Comparison of ENCODE assay signal across 17 mouse cellular contexts in genomic region chr3:69626963-69627590, GRCm38 (mm10). TPM values are rescaled to one million over a fixed set of nuclear protein-coding genes. Genes with fewer than 3 reads are reported as not detected.
DNase-seq lines count a peak whose midpoint lies in the region; ATAC-seq and TF ChIP-seq lines count a peak whose summit lies in the region.
"Had no signal": no experiment of that assay in that cellular context is flagged by ENCODE, and none has a peak within 500 bp of the region (broad histone marks: within the 10 kb centered on the region; RNA-seq: fewer than 3 reads in every experiment).

No protein-coding gene starts in this region.

- no peak overlapping the region for H3K4me2 ChIP-seq in limb, embryonic 11.5 days (ENCODE audit: low read depth, severe bottlenecking)
- H3K4me2 ChIP-seq: hindbrain, embryonic 12.5 days; liver, embryonic 13.5 days; stomach, embryonic 15.5 days had no signal

- H3K27me3 ChIP-seq in heart, embryonic 10.5 days (ENCODE audit: insufficient read depth, poor library complexity, severe bottlenecking) = no peaks in the 10 kb centered on the region
- H3K27me3 ChIP-seq in Patski = no peaks in the 10 kb centered on the region
- H3K27me3 ChIP-seq in limb, embryonic 11.5 days (ENCODE audit: control insufficient read depth, insufficient read depth, low read length) = no peaks in the 10 kb centered on the region
- H3K27me3 ChIP-seq: hindbrain, embryonic 12.5 days; liver, embryonic 13.5 days; megakaryocyte, embryonic 14.5 days; stomach, embryonic 15.5 days had no signal

- in situ Hi-C loops in Patski (cut with MboI; ENCODE audit: low pct_unique_long_range_greater_than_20kb) = no loop called here

- no peaks in the 10 kb centered on the region for H3K4me1 ChIP-seq in heart, embryonic 10.5 days
- H3K4me1 ChIP-seq in limb, embryonic 11.5 days (ENCODE audit: control insufficient read depth, insufficient read depth, low read length) = no peaks in the 10 kb centered on the region
- no peaks in the 10 kb centered on the region for H3K4me1 ChIP-seq in lung, adult 2 months (ENCODE audit: control insufficient read depth, insufficient read depth, low read length)
- H3K4me1 ChIP-seq: hindbrain, embryonic 12.5 days; liver, embryonic 13.5 days; megakaryocyte, embryonic 14.5 days; stomach, embryonic 15.5 days had no signal

- no peaks in the 10 kb centered on the region for H3K36me3 ChIP-seq in heart, embryonic 10.5 days
- H3K36me3 ChIP-seq in limb, embryonic 11.5 days (ENCODE audit: control insufficient read depth, insufficient read depth, low read length) = no peaks in the 10 kb centered on the region
- H3K36me3 ChIP-seq: G1E; hindbrain, embryonic 12.5 days; liver, embryonic 13.5 days; stomach, embryonic 15.5 days had no signal

- WGBS in heart, embryonic 10.5 days = 76% methylated on average over 11 of the region's 11 CpGs
- 59% methylated on average over 11 of the region's 11 CpGs for WGBS in limb, embryonic 11.5 days
- WGBS in lung, adult 2 months = 67% methylated on average over 11 of the region's 11 CpGs

- ATAC-seq in Patski = peak; percentile 40
- ATAC-seq in limb, embryonic 11.5 days (ENCODE audit: insufficient number of reproducible peaks, low FRiP score, low TSS enrichment, low read depth) = peak; percentile 70; the same call in 1 of the 2 replicates
- no peak for ATAC-seq in megakaryocyte, adult 5-6 weeks (ENCODE audit: poor library complexity, severe bottlenecking)
- ATAC-seq: forebrain, postnatal 0 days; inflammation-experienced regulatory T-cells, adult 6 months had no signal

- H3K9me3 ChIP-seq in heart, embryonic 10.5 days = no peaks in the 10 kb centered on the region
- no peaks in the 10 kb centered on the region for H3K9me3 ChIP-seq in limb, embryonic 11.5 days (ENCODE audit: control insufficient read depth, low read length)
- H3K9me3 ChIP-seq: G1E; hindbrain, embryonic 12.5 days; liver, embryonic 13.5 days; megakaryocyte, embryonic 14.5 days; stomach, embryonic 15.5 days had no signal

- no peak overlapping the region for H3K27ac ChIP-seq in heart, embryonic 10.5 days
- H3K27ac ChIP-seq in limb, embryonic 11.5 days (replicated peaks; ENCODE audit: low read depth, low read length) = no peak overlapping the region; the same call in 1 of the 2 replicates
- H3K27ac ChIP-seq: hindbrain, embryonic 12.5 days; liver, embryonic 13.5 days; stomach, embryonic 15.5 days had no signal

- CTCF ChIA-PET in Patski (lab: Charles Lee) = no interaction called here

- no peak for TF ChIP-seq POLR2A in lung, adult 2 months (IDR thresholded peaks at IDR 0.05; ENCODE audit: borderline replicate concordance, extremely low read depth, low read depth, low read length)

- no peak overlapping the region for H3K4me3 ChIP-seq in heart, embryonic 10.5 days
- H3K4me3 ChIP-seq in limb, embryonic 11.5 days (ENCODE audit: low read depth, low read length) = no peak overlapping the region
- no peak overlapping the region for H3K4me3 ChIP-seq in lung, adult 2 months (replicated peaks; ENCODE audit: extremely low read depth, low read depth, low read length)
- H3K4me3 ChIP-seq: hindbrain, embryonic 12.5 days; liver, embryonic 13.5 days; megakaryocyte, embryonic 14.5 days; stomach, embryonic 15.5 days had no signal

- POLR2A ChIA-PET in Patski (lab: Charles Lee) = no interaction called here

- no peak overlapping the region for H3K9ac ChIP-seq in limb, embryonic 11.5 days (ENCODE audit: low read length)
- H3K9ac ChIP-seq: forebrain, postnatal 0 days; hindbrain, embryonic 12.5 days; liver, embryonic 13.5 days; stomach, embryonic 15.5 days had no signal

- no peak for TF ChIP-seq CTCF in Patski (IDR thresholded peaks at IDR 0.05)
- TF ChIP-seq CTCF in lung, adult 2 months (IDR thresholded peaks at IDR 0.05; ENCODE audit: insufficient read depth, low read length) = no peak

- DNase-seq in heart, adult 8-10 months (ENCODE audit: low spot score) = peak; percentile 24
- DNase-seq in heart, embryonic 10.5 days (ENCODE audit: low spot score) = no peak
- DNase-seq in ES-CJ7 (ENCODE audit: low read depth, low spot score) (peak; percentile 91), Patski (ENCODE audit: low read depth, low spot score) (no peak)
- no peak for DNase-seq in limb, embryonic 11.5 days (ENCODE audit: low spot score)
- no peak for DNase-seq in lung, adult 2 months
- DNase-seq: cerebellum, postnatal 10 days; forebrain, postnatal 0 days; liver, embryonic 13.5 days; lung, postnatal 10 days; right cerebral cortex, postnatal 14 days had no signal

RNA-seq across cellular contexts. Expression of gene B3galnt1, which starts 28.3 kb away (rescaled TPM):
- 1 to 10 TPM; 1.4 to 2.8 (median 1.7) TPM for total RNA-seq in heart, adult 8-10 months (2022)
- 26.5 and 27.7 TPM in 2 replicates for polyA plus RNA-seq in heart, embryonic 10.5 days (2016; fragmentation: Nextera tagmentation; extraction: Ambion mirVana)
- 9.0 TPM for polyA plus RNA-seq in Patski (2021)
- polyA plus RNA-seq in limb, embryonic 11.5 days (2014; fragmentation: Nextera tagmentation; extraction: Ambion mirVana) = 27.4 and 28.1 TPM in 2 replicates
- polyA plus RNA-seq in lung, adult 2 months (2012; rRNA removed) = 4.7 and 5.4 TPM in 2 replicates
- 0.41 and 0.42 TPM in 2 replicates for total RNA-seq in megakaryocyte, adult 5-6 weeks (2015)
- 0.65 and 1.7 TPM in 2 replicates for total RNA-seq in megakaryocyte, adult 5-6 weeks (2017)
- total RNA-seq: G1E had no signal
- polyA plus RNA-seq: G1E had no signal

Comparison
In these comparisons a context has a peak if more than half of its experiments do, and no peak if none do; other contexts are left out.
1. DNase-seq: peak in heart, adult 8-10 months (single experiment) and ES-CJ7 (single experiment); none in heart, embryonic 10.5 days (single experiment), Patski (single experiment), limb, embryonic 11.5 days (single experiment) and lung, adult 2 months (single experiment).